Mouse (Mus musculus): ENCODE data around the gene Aldh3b1. TPM values are rescaled to one million over a fixed set of nuclear protein-coding genes. Genes with fewer than 3 reads are reported as not detected.
"Not testable (repeated sequence)": the region's sequence is repeated elsewhere in the genome, so short reads cannot be mapped to it uniquely, and the experiment has no call there.

Aldh3b1 gene
- polyA plus RNA-seq (2012; rRNA removed): 1.2 and 1.8 TPM in 2 replicates

GRCm38 (mm10) chr19:3929211-3929941 is at the start of gene Aldh3b1:
Gene Aldh3b1 (minus strand): TSS chr19:3929808.
- peak; percentile 72 for DNase-seq (ENCODE audit: low read depth)
- TF ChIP-seq POLR2A (IDR thresholded peaks at IDR 0.05; ENCODE audit: borderline replicate concordance, extremely low read depth, insufficient read depth, insufficient read length, poor library complexity, severe bottlenecking): no peak
- no peak for TF ChIP-seq CTCF (IDR thresholded peaks at IDR 0.05; ENCODE audit: borderline replicate concordance, extremely low read depth, insufficient read depth, insufficient read length)

- no peak for DNase-seq (ENCODE audit: low read depth)
- no peak for TF ChIP-seq CTCF (IDR thresholded peaks at IDR 0.05; ENCODE audit: borderline replicate concordance, extremely low read depth, insufficient read depth, insufficient read length)
- no peak for TF ChIP-seq POLR2A (IDR thresholded peaks at IDR 0.05; ENCODE audit: borderline replicate concordance, extremely low read depth, insufficient read depth, insufficient read length, poor library complexity, severe bottlenecking)
These were observed 46.3 kb upstream of the Aldh3b1 start for GRCm38 (mm10) chr19:3975866-3976265.

- not testable (repeated sequence) for DNase-seq (ENCODE audit: low read depth)
These were observed 45.0 kb upstream of the Aldh3b1 start for GRCm38 (mm10) chr19:3974608-3975007.

- TF ChIP-seq POLR2A (IDR thresholded peaks at IDR 0.05; ENCODE audit: borderline replicate concordance, extremely low read depth, insufficient read depth, insufficient read length, poor library complexity, severe bottlenecking) (no peak), CTCF (IDR thresholded peaks at IDR 0.05; ENCODE audit: borderline replicate concordance, extremely low read depth, insufficient read depth, insufficient read length) (no peak)
- no peak for DNase-seq (ENCODE audit: low read depth)
These were observed 42.6 kb upstream of the Aldh3b1 start, which contains the start of gene Aldh3b2 for GRCm38 (mm10) chr19:3972229-3972628. Gene Aldh3b2 (plus strand): TSS chr19:3972328.

GRCm38 (mm10) chr19:3967258-3967657 is 37.6 kb upstream of the Aldh3b1 start:
- TF ChIP-seq POLR2A (IDR thresholded peaks at IDR 0.05; ENCODE audit: borderline replicate concordance, extremely low read depth, insufficient read depth, insufficient read length, poor library complexity, severe bottlenecking): no peak
- TF ChIP-seq CTCF (IDR thresholded peaks at IDR 0.05; ENCODE audit: borderline replicate concordance, extremely low read depth, insufficient read depth, insufficient read length): no peak
- no peak for DNase-seq (ENCODE audit: low read depth)

- no peak for DNase-seq (ENCODE audit: low read depth)
- TF ChIP-seq CTCF (IDR thresholded peaks at IDR 0.05; ENCODE audit: borderline replicate concordance, extremely low read depth, insufficient read depth, insufficient read length) (peak; percentile 28; the same call in 1 of the 2 replicates), POLR2A (IDR thresholded peaks at IDR 0.05; ENCODE audit: borderline replicate concordance, extremely low read depth, insufficient read depth, insufficient read length, poor library complexity, severe bottlenecking) (no peak)
These were observed 36.9 kb upstream of the Aldh3b1 start for GRCm38 (mm10) chr19:3966330-3967075.

- DNase-seq (ENCODE audit: low read depth): no peak
- no peak for TF ChIP-seq POLR2A (IDR thresholded peaks at IDR 0.05; ENCODE audit: borderline replicate concordance, extremely low read depth, insufficient read depth, insufficient read length, poor library complexity, severe bottlenecking)
These were observed 34.4 kb upstream of the Aldh3b1 start for GRCm38 (mm10) chr19:3964030-3964429.

- no peak for DNase-seq (ENCODE audit: low read depth)
- peak; percentile 13; the same call in 1 of the 2 replicates for TF ChIP-seq CTCF (IDR thresholded peaks at IDR 0.05; ENCODE audit: borderline replicate concordance, extremely low read depth, insufficient read depth, insufficient read length)
- TF ChIP-seq POLR2A (IDR thresholded peaks at IDR 0.05; ENCODE audit: borderline replicate concordance, extremely low read depth, insufficient read depth, insufficient read length, poor library complexity, severe bottlenecking): no peak
These were observed 32.9 kb upstream of the Aldh3b1 start for GRCm38 (mm10) chr19:3962469-3962868.

GRCm38 (mm10) chr19:3961805-3962204 is 32.2 kb upstream of the Aldh3b1 start:
- not testable (repeated sequence) for DNase-seq (ENCODE audit: low read depth)

- TF ChIP-seq POLR2A (IDR thresholded peaks at IDR 0.05; ENCODE audit: borderline replicate concordance, extremely low read depth, insufficient read depth, insufficient read length, poor library complexity, severe bottlenecking) (no peak), CTCF (IDR thresholded peaks at IDR 0.05; ENCODE audit: borderline replicate concordance, extremely low read depth, insufficient read depth, insufficient read length) (no peak)
- DNase-seq (ENCODE audit: low read depth): no peak
These were observed 30.6 kb upstream of the Aldh3b1 start for GRCm38 (mm10) chr19:3960211-3960610.

- DNase-seq (ENCODE audit: low read depth): no peak
- TF ChIP-seq CTCF (IDR thresholded peaks at IDR 0.05; ENCODE audit: borderline replicate concordance, extremely low read depth, insufficient read depth, insufficient read length) (no peak), POLR2A (IDR thresholded peaks at IDR 0.05; ENCODE audit: borderline replicate concordance, extremely low read depth, insufficient read depth, insufficient read length, poor library complexity, severe bottlenecking) (no peak)
These were observed 29.4 kb upstream of the Aldh3b1 start for GRCm38 (mm10) chr19:3959030-3959429.

- no peak for TF ChIP-seq CTCF (IDR thresholded peaks at IDR 0.05; ENCODE audit: borderline replicate concordance, extremely low read depth, insufficient read depth, insufficient read length)
- TF ChIP-seq POLR2A (IDR thresholded peaks at IDR 0.05; ENCODE audit: borderline replicate concordance, extremely low read depth, insufficient read depth, insufficient read length, poor library complexity, severe bottlenecking): no peak
- DNase-seq (ENCODE audit: low read depth): peak; percentile 62
These were observed 28.9 kb upstream of the Aldh3b1 start, which contains the start of gene Aldh3b3 for GRCm38 (mm10) chr19:3958470-3958869. Gene Aldh3b3 (plus strand): TSS chr19:3958645.

- DNase-seq (ENCODE audit: low read depth): not testable (repeated sequence)
These were observed 27.9 kb upstream of the Aldh3b1 start for GRCm38 (mm10) chr19:3957296-3958036.

Measured in brain, embryonic 14.5 days (tissue).